Comparison of ENCODE assay signal across 8 mouse cellular contexts in the genomic region with DNA sequence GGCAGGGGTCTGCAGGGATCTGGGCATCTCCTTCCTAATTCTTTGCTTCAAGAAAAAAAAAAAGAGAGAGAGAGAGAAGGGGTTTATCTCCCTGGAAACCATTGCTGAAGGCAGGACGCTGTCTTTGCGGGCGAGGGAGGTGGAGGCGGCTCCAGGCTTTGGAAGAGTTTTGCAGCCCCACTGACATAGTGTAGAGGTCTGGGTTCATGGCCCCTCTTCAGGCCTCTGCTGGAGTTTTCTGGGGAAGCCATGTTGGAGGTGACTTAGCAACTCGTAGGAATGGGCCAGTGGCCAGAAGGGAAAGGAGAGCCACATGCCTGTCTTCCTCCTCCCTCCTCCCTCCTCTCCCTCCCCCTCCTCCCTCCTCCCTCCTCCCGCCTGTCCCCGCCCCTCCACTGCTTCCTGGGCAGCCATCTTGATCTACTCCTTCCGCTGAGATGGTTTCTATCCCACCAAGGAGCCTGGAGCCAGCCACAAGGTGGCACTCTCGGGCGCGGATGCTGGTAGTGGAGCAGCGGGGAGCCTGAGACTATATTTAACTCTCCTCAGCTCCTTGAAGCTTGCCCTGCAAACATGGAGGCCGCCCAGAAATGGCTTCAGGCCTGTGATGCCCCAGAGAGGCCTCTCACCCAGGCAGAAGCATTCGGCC. TPM values are rescaled to one million over a fixed set of nuclear protein-coding genes. Genes with fewer than 3 reads are reported as not detected.
DNase-seq lines count a peak whose midpoint lies in the region; ATAC-seq lines count a peak whose summit lies in the region.

No protein-coding gene starts in this region.

- peak overlapping the region; percentile 83 for H3K27ac ChIP-seq in forebrain, embryonic 10.5 days
- H3K27ac ChIP-seq in heart, embryonic 15.5 days, result peak overlapping the region; percentile 51
- H3K27ac ChIP-seq in liver, embryonic 12.5 days, result no peak overlapping the region
- H3K27ac ChIP-seq in neural tube, embryonic 11.5 days (ENCODE audit: low read depth, low read length), result no peak overlapping the region
- H3K27ac ChIP-seq in stomach, embryonic 16.5 days (ENCODE audit: low read length), result peak overlapping the region; percentile 9; the same call in 1 of the 2 replicates

- DNase-seq in CD4-positive helper T cell, adult 2 months (ENCODE audit: low read depth, low spot score), result peak; percentile 84
- peak; percentile 24 for DNase-seq in c-Kit-negative CD71-positive TER-119-positive erythroid progenitor cells, embryonic 14.5 days (ENCODE audit: low read depth, low spot score)
- peak; percentile 92 for DNase-seq in forebrain, embryonic 10.5 days (ENCODE audit: extremely low spot score, low spot score)
- peak; percentile 94 for DNase-seq in kidney, postnatal 14 days
- peak; percentile 89 for DNase-seq in neural tube, embryonic 11.5 days (ENCODE audit: low spot score)

- no peaks in the 10 kb centered on the region for H3K36me3 ChIP-seq in forebrain, embryonic 10.5 days (replicated peaks)
- no peaks in the 10 kb centered on the region for H3K36me3 ChIP-seq in heart, embryonic 15.5 days
- no peaks in the 10 kb centered on the region for H3K36me3 ChIP-seq in liver, embryonic 12.5 days
- H3K36me3 ChIP-seq in neural tube, embryonic 11.5 days (ENCODE audit: control insufficient read depth, insufficient read depth, low read length), result no peaks in the 10 kb centered on the region
- H3K36me3 ChIP-seq in stomach, embryonic 16.5 days (ENCODE audit: control insufficient read depth, insufficient read depth, low read length), result no peaks in the 10 kb centered on the region

- peak; percentile 84 for ATAC-seq in heart, embryonic 15.5 days (replicated peaks; ENCODE audit: insufficient number of reproducible peaks, insufficient read depth, low FRiP score, low read depth)
- peak; percentile 76 for ATAC-seq in liver, embryonic 12.5 days
- ATAC-seq in neural tube, embryonic 11.5 days (ENCODE audit: insufficient read depth, low FRiP score, low TSS enrichment), result peak; percentile 67
- ATAC-seq in stomach, embryonic 16.5 days (ENCODE audit: insufficient read depth, low FRiP score), result peak; percentile 89

- H3K9ac ChIP-seq in heart, embryonic 15.5 days, result no peak overlapping the region
- H3K9ac ChIP-seq in liver, embryonic 12.5 days, result no peak overlapping the region
- H3K9ac ChIP-seq in neural tube, embryonic 11.5 days (ENCODE audit: low read length), result no peak overlapping the region
- 0 out of 2 replicates have a peak overlapping the region, but pooled peaks have one; percentile 33 for H3K9ac ChIP-seq in stomach, embryonic 16.5 days (ENCODE audit: low read length)

- peak overlapping the region; percentile 18 for H3K4me3 ChIP-seq in forebrain, embryonic 10.5 days
- H3K4me3 ChIP-seq in heart, embryonic 15.5 days, result no peak overlapping the region
- no peak overlapping the region for H3K4me3 ChIP-seq in liver, embryonic 12.5 days
- H3K4me3 ChIP-seq in neural tube, embryonic 11.5 days (ENCODE audit: low read depth, low read length), result no peak overlapping the region
- H3K4me3 ChIP-seq in stomach, embryonic 16.5 days (replicated peaks; ENCODE audit: low read length), result no peak overlapping the region

- peaks cover 40% of the 10 kb centered on the region for H3K4me1 ChIP-seq in forebrain, embryonic 10.5 days
- H3K4me1 ChIP-seq in heart, embryonic 15.5 days (replicated peaks), result peaks cover 36% of the 10 kb centered on the region
- peaks cover 20% of the 10 kb centered on the region for H3K4me1 ChIP-seq in liver, embryonic 12.5 days
- peaks cover 5% of the 10 kb centered on the region; the same call in 1 of the 2 replicates for H3K4me1 ChIP-seq in neural tube, embryonic 11.5 days (ENCODE audit: control insufficient read depth, insufficient read depth, low read length)
- H3K4me1 ChIP-seq in stomach, embryonic 16.5 days (ENCODE audit: control insufficient read depth, insufficient read depth, low read length), result peaks cover 9% of the 10 kb centered on the region; the same call in 1 of the 2 replicates

- 28% methylated on average over 12 of the region's 14 CpGs for WGBS in forebrain, embryonic 10.5 days
- 23% methylated on average over 14 of the region's 14 CpGs for WGBS in heart, embryonic 15.5 days
- 39% methylated on average over 11 of the region's 14 CpGs for WGBS in liver, embryonic 12.5 days (ENCODE audit: insufficient replicate concordance)
- 39% methylated on average over 12 of the region's 14 CpGs for WGBS in neural tube, embryonic 11.5 days
- WGBS in stomach, embryonic 16.5 days, result 31% methylated on average over 12 of the region's 14 CpGs

- no peak overlapping the region for H3K4me2 ChIP-seq in heart, embryonic 15.5 days
- H3K4me2 ChIP-seq in liver, embryonic 12.5 days, result no peak overlapping the region
- H3K4me2 ChIP-seq in neural tube, embryonic 11.5 days (ENCODE audit: low read depth), result no peak overlapping the region
- H3K4me2 ChIP-seq in stomach, embryonic 16.5 days (ENCODE audit: low read depth, low read length), result peak overlapping the region; percentile 28; the same call in 1 of the 2 replicates

- H3K27me3 ChIP-seq in forebrain, embryonic 10.5 days (ENCODE audit: poor library complexity, severe bottlenecking), result peaks cover 8% of the 10 kb centered on the region
- H3K27me3 ChIP-seq in heart, embryonic 15.5 days, result no peaks in the 10 kb centered on the region
- H3K27me3 ChIP-seq in liver, embryonic 12.5 days (replicated peaks), result 0 out of 2 replicates have a peak, but pooled peaks cover 4% of the 10 kb centered on the region
- no peaks in the 10 kb centered on the region for H3K27me3 ChIP-seq in neural tube, embryonic 11.5 days (ENCODE audit: control insufficient read depth, insufficient read depth, low read length)
- H3K27me3 ChIP-seq in stomach, embryonic 16.5 days (ENCODE audit: control insufficient read depth, insufficient read depth, low read length), result no peaks in the 10 kb centered on the region

- H3K9me3 ChIP-seq in forebrain, embryonic 10.5 days, result no peaks in the 10 kb centered on the region
- H3K9me3 ChIP-seq in heart, embryonic 15.5 days (replicated peaks), result no peaks in the 10 kb centered on the region
- H3K9me3 ChIP-seq in liver, embryonic 12.5 days (replicated peaks), result no peaks in the 10 kb centered on the region
- H3K9me3 ChIP-seq in neural tube, embryonic 11.5 days (ENCODE audit: control insufficient read depth, low read length), result no peaks in the 10 kb centered on the region
- H3K9me3 ChIP-seq in stomach, embryonic 16.5 days (replicated peaks; ENCODE audit: control insufficient read depth, low read length), result no peaks in the 10 kb centered on the region

RNA-seq across cellular contexts. Expression of gene Pard6b, which starts 47.5 kb away (rescaled TPM):
- 9.3 and 10.4 TPM in 2 replicates for polyA plus RNA-seq in forebrain, embryonic 10.5 days (2016; fragmentation: Nextera tagmentation; extraction: Ambion mirVana)
- polyA plus RNA-seq in heart, embryonic 15.5 days (2015; fragmentation: Nextera tagmentation; extraction: Ambion mirVana), result 5.3 and 7.1 TPM in 2 replicates
- 4.5 and 4.9 TPM in 2 replicates for polyA plus RNA-seq in liver, embryonic 12.5 days (2016; fragmentation: Nextera tagmentation; extraction: Ambion mirVana)
- polyA plus RNA-seq in neural tube, embryonic 11.5 days (2014; fragmentation: Nextera tagmentation; extraction: Ambion mirVana), result 6.7 and 7.8 TPM in 2 replicates
- 8.3 TPM in 2 replicates for polyA plus RNA-seq in stomach, embryonic 16.5 days (2015; fragmentation: Nextera tagmentation; extraction: Ambion mirVana)

Comparison
In these comparisons a context has a peak if more than half of its experiments do, and no peak if none do; other contexts are left out.
1. DNase-seq: peak in every context shown above with its lines; median percentile 94 in kidney, postnatal 14 days; 92 in forebrain, embryonic 10.5 days; 89 in neural tube, embryonic 11.5 days; 84 in CD4-positive helper T cell, adult 2 months; 24 in c-Kit-negative CD71-positive TER-119-positive erythroid progenitor cells, embryonic 14.5 days.
2. H3K27ac ChIP-seq: peak in forebrain, embryonic 10.5 days (single experiment), heart, embryonic 15.5 days (single experiment) and stomach, embryonic 16.5 days (single experiment); none in liver, embryonic 12.5 days (single experiment) and neural tube, embryonic 11.5 days (single experiment).
3. Peak in every context shown above with its lines, with median percentiles within 50 percentile points of each other: ATAC-seq.